Mouse (Mus musculus) MEL (cell line): Measurements from ENCODE around the gene Mettl27.

ENCODE experiments used
- BHLHE40 ChIP-seq: IDR thresholded peaks from 2 replicates; pipeline ENCODE4 v1.6.1; 2012; ENCODE audit warnings: low read depth, mild to moderate bottlenecking, inconsistent platforms, low read length, improper control_type of control experiment, borderline replicate concordance
- CTCF ChIP-seq, 3 experiments: IDR thresholded peaks in 2 of 3; conservative IDR thresholded peaks in 1 of 3; 2 replicates each; pipeline ENCODE4 v1.5.1; 2011 to 2012; ENCODE audit warnings: low read length in 3 of 3, low read depth in 2 of 3, mild to moderate bottlenecking in 2 of 3, improper control_type of control experiment in 1 of 3, inconsistent platforms in 1 of 3, mixed read lengths in 1 of 3, moderate library complexity in 1 of 3; ENCODE audit not compliant: control insufficient read depth in 1 of 3, insufficient read depth in 1 of 3, poor library complexity in 1 of 3, severe bottlenecking in 1 of 3
- EP300 ChIP-seq, 2 experiments: IDR thresholded peaks; 2 replicates each; pipeline ENCODE4 v1.6.1; 2011; ENCODE audit warnings: improper control_type of control experiment in 2 of 2, low read length in 2 of 2, low read depth in 1 of 2, mild to moderate bottlenecking in 1 of 2
- KAT2A ChIP-seq: conservative IDR thresholded peaks from 2 replicates; pipeline ENCODE4 v1.6.1; 2012; ENCODE audit warnings: low read depth, low read length, improper control_type of control experiment, inconsistent platforms
- MAFK ChIP-seq: IDR thresholded peaks from 2 replicates; pipeline ENCODE4 v1.6.1; 2011; ENCODE audit warnings: low read depth, mild to moderate bottlenecking, low read length, improper control_type of control experiment, borderline replicate concordance
- MAX ChIP-seq: IDR thresholded peaks from 2 replicates; pipeline ENCODE4 v1.6.1; 2011; ENCODE audit warnings: low read length, improper control_type of control experiment
- MEF2A ChIP-seq: IDR thresholded peaks from 2 replicates; pipeline ENCODE4 v1.6.1; 2014; ENCODE audit warnings: low read depth, mild to moderate bottlenecking, inconsistent platforms, low read length, improper control_type of control experiment; ENCODE audit not compliant: poor library complexity, insufficient replicate concordance, severe bottlenecking; ENCODE audit errors: extremely low read depth
- MYC ChIP-seq: IDR thresholded peaks from 2 replicates; pipeline ENCODE4 v1.6.1; 2011; ENCODE audit warnings: low read depth, mild to moderate bottlenecking, low read length, improper control_type of control experiment, moderate library complexity
- NRF1 ChIP-seq: IDR thresholded peaks from 2 replicates; pipeline ENCODE4 v1.6.1; 2014; ENCODE audit warnings: low read depth, mild to moderate bottlenecking, inconsistent platforms, low read length, improper control_type of control experiment, moderate library complexity; ENCODE audit not compliant: poor library complexity, insufficient read depth, severe bottlenecking
- RCOR1 ChIP-seq: IDR thresholded peaks from 2 replicates; pipeline ENCODE4 v1.6.1; 2012; ENCODE audit warnings: low read depth, mild to moderate bottlenecking, inconsistent platforms, low read length, improper control_type of control experiment
- TBP ChIP-seq: IDR thresholded peaks from 2 replicates; pipeline ENCODE4 v1.8.0; 2011; ENCODE audit warnings: low read depth, low read length, improper control_type of control experiment
- TCF12 ChIP-seq: IDR thresholded peaks from 2 replicates; pipeline ENCODE4 v1.6.1; 2014; ENCODE audit warnings: low read depth, mild to moderate bottlenecking, inconsistent platforms, low read length, improper control_type of control experiment, moderate library complexity
- UBTF ChIP-seq: IDR thresholded peaks from 2 replicates; pipeline ENCODE4 v1.6.1; 2012; ENCODE audit warnings: low read depth, mild to moderate bottlenecking, inconsistent platforms, low read length, improper control_type of control experiment, moderate library complexity, borderline replicate concordance; ENCODE audit not compliant: insufficient read depth
- USF2 ChIP-seq, 2 experiments: IDR thresholded peaks; 2 replicates each; pipeline ENCODE4 v1.6.1; 2011 to 2012; ENCODE audit warnings: improper control_type of control experiment in 2 of 2, low read length in 2 of 2, borderline replicate concordance in 1 of 2, inconsistent platforms in 1 of 2, low read depth in 1 of 2, mild to moderate bottlenecking in 1 of 2; ENCODE audit not compliant: insufficient read depth in 1 of 2

DNA sequence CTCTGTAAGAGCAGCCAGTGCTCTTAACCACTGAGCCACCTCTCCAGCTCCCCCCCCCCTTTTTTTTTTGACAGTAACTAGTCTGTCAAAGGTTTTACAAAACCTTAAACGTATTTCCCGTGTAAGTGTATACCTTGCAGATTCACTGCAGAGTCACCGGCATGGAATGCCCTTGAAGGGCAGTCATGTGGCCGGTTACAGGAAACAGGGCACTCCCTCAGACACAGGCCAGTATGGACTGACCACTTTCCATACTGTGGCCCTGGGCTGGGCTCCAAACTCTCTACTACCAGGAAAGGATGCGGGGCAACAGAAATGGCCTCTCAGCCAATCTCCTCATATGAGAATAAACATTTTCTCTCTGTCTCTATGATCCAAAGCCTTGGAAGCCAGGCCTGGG lies 23.3 kb downstream of the Mettl27 start:
- no peak for TF ChIP-seq CTCF (IDR thresholded peaks at IDR 0.05 in 2 of 3, conservative IDR thresholded peaks at IDR 0.05 in 1 of 3; ENCODE audit: control insufficient read depth in 1 of 3, insufficient read depth in 1 of 3, low read depth in 2 of 3, low read length in 3 of 3, poor library complexity in 1 of 3, severe bottlenecking in 1 of 3)
- no peak for TF ChIP-seq TBP
- TF ChIP-seq RCOR1: no peak
- no peak for TF ChIP-seq USF2 (IDR thresholded peaks at IDR 0.05; ENCODE audit: borderline replicate concordance in 1 of 2, insufficient read depth in 1 of 2, low read depth in 1 of 2, low read length in 2 of 2)
- no peak for TF ChIP-seq MAFK
- no peak for TF ChIP-seq KAT2A
- TF ChIP-seq EP300 (IDR thresholded peaks at IDR 0.05; ENCODE audit: low read depth in 1 of 2, low read length in 2 of 2): no peak
- no peak for TF ChIP-seq MAX
- TF ChIP-seq TCF12: no peak
- no peak for TF ChIP-seq MYC
- no peak for TF ChIP-seq BHLHE40
- TF ChIP-seq NRF1: no peak
- no peak for TF ChIP-seq UBTF
- no peak for TF ChIP-seq MEF2A
